Mouse (Mus musculus) brain, embryonic 14.5 days (tissue): ENCODE data around the gene Ggact. TPM values are rescaled to one million over a fixed set of nuclear protein-coding genes. Genes with fewer than 3 reads are reported as not detected.

Source experiments
- DNase-seq: peaks from one replicate; pipeline ENCODE4 v3.0.0-alpha.2; 2011; ENCODE audit warnings: low read depth
- CTCF ChIP-seq: fragments of 200-500 bp; IDR thresholded peaks from 2 replicates; pipeline ENCODE4 v1.5.1; 2012; ENCODE audit warnings: inconsistent platforms, mild to moderate bottlenecking, moderate library complexity, borderline replicate concordance; ENCODE audit not compliant: insufficient read depth, insufficient read length; ENCODE audit errors: extremely low read depth
- POLR2A ChIP-seq: fragments of 200-500 bp; IDR thresholded peaks from 2 replicates; pipeline ENCODE4 v1.6.1; 2012; ENCODE audit warnings: mild to moderate bottlenecking, inconsistent platforms, borderline replicate concordance; ENCODE audit not compliant: poor library complexity, insufficient read depth, insufficient read length, severe bottlenecking; ENCODE audit errors: extremely low read depth
- polyA plus RNA-seq: library from polyadenylated mRNA; depleted of rRNA; stranded (reverse); fragments of >200 nt; gene quantifications from 2 replicates; pipeline ENCODE4 v1.2.3, GENCODE M21; 2012; rRNA removed

Gene Ggact
- polyA plus RNA-seq, 1 experiment = 8.4 TPM

- DNase-seq = no peak
- no peak for TF ChIP-seq CTCF
- no peak for TF ChIP-seq POLR2A
Observed at GRCm38 (mm10) chr14:122800296-122800695, 113.3 kb downstream of the Ggact start.

- TF ChIP-seq CTCF = no peak
- no peak for TF ChIP-seq POLR2A
- no peak for DNase-seq
Observed at GRCm38 (mm10) chr14:122793368-122793767, 120.2 kb downstream of the Ggact start.

GRCm38 (mm10) chr14:122790111-122790510 is 123.4 kb downstream of the Ggact start:
- TF ChIP-seq CTCF = no peak
- no peak for TF ChIP-seq POLR2A
- DNase-seq = peak; percentile 51

- no peak for TF ChIP-seq POLR2A
- TF ChIP-seq CTCF = no peak
- no peak for DNase-seq
Observed at GRCm38 (mm10) chr14:122788199-122788598, 125.4 kb downstream of the Ggact start.

- no peak for DNase-seq
- TF ChIP-seq CTCF = no peak
- no peak for TF ChIP-seq POLR2A
Observed at GRCm38 (mm10) chr14:122784701-122785100, 128.9 kb downstream of the Ggact start.

GRCm38 (mm10) chr14:122766448-122766847 is 147.1 kb downstream of the Ggact start:
- DNase-seq = no peak
- TF ChIP-seq CTCF = no peak

Other genes with a start within 250 kb of the Ggact start
- gene Tmtc4, start 70.3 kb upstream of the Ggact start, polyA plus RNA-seq = 32.0 and 40.0 TPM in 2 replicates